Mouse (Mus musculus): ENCODE measurements around the gene Fzr1. TPM values are rescaled to one million over a fixed set of nuclear protein-coding genes. Genes with fewer than 3 reads are reported as not detected.

Gene Fzr1
- polyA plus RNA-seq, 1 experiment, result 61.6 TPM

- H3K27me3 ChIP-seq (ENCODE audit: control insufficient read depth, insufficient read depth, insufficient read length), result no peaks in the 10 kb centered on the region
- H3K79me2 ChIP-seq (ENCODE audit: control insufficient read depth, insufficient read depth), result peaks cover 41% of the 10 kb centered on the region
- TF ChIP-seq MAX (IDR thresholded peaks at IDR 0.05) (no peak), FOSL1 (IDR thresholded peaks at IDR 0.05; ENCODE audit: insufficient read depth, low read length, poor library complexity, severe bottlenecking) (no peak), USF1 (IDR thresholded peaks at IDR 0.05; ENCODE audit: low read depth) (no peak)
- H3ac ChIP-seq (ENCODE audit: control insufficient read depth, insufficient read length, low read depth), result peak overlapping the region; percentile 51
- H3K36me3 ChIP-seq (ENCODE audit: control insufficient read depth, insufficient read depth), result peaks cover 24% of the 10 kb centered on the region
- peak overlapping the region; percentile 36 for H3K4me3 ChIP-seq (ENCODE audit: insufficient read depth, poor library complexity, severe bottlenecking)
- H3K79me3 ChIP-seq (ENCODE audit: low read depth), result peaks cover 37% of the 10 kb centered on the region
Measured at GRCm38 (mm10) chr10:81379183-81379553, 852 bp upstream of the Fzr1 start.

- no peak for TF ChIP-seq MYOD1 (IDR thresholded peaks at IDR 0.05; ENCODE audit: control insufficient read depth, insufficient read length, low read depth)
- TF ChIP-seq FOSL1 (IDR thresholded peaks at IDR 0.05; ENCODE audit: insufficient read depth, low read length, poor library complexity, severe bottlenecking), result peak; percentile 10
- no peak for TF ChIP-seq MYOG (IDR thresholded peaks at IDR 0.05; ENCODE audit: control insufficient read depth, extremely low read depth, insufficient read length)
- peaks cover 42% of the 10 kb centered on the region for H3K79me3 ChIP-seq (ENCODE audit: low read depth)
- peaks cover 29% of the 10 kb centered on the region for H3K36me3 ChIP-seq (ENCODE audit: control insufficient read depth, insufficient read depth)
- H3K79me2 ChIP-seq (ENCODE audit: control insufficient read depth, insufficient read depth), result peaks cover 46% of the 10 kb centered on the region
- H3ac ChIP-seq (ENCODE audit: control insufficient read depth, insufficient read length, low read depth), result peak overlapping the region; percentile 51
- H3K27me3 ChIP-seq (ENCODE audit: control insufficient read depth, insufficient read depth, insufficient read length), result no peaks in the 10 kb centered on the region
- peak overlapping the region; percentile 97 for H3K4me3 ChIP-seq (ENCODE audit: insufficient read depth, poor library complexity, severe bottlenecking)
Measured at GRCm38 (mm10) chr10:81378553-81379182, 352 bp upstream of the Fzr1 start.

DNA sequence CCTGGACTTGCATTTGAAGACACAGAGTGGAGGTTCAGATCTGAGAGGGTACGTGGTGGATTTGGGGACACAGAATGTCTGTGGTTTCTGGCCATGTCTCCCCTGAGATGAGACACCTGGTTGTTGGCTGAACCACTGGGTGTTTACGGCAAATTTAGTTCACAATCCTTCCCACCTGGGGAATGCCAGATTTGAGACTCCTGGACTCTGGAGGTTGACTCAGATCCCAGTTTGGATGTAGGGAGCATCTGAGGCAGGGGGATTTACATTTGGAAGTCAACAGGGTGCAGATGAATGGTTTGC is 1.0 kb downstream of the Fzr1 start:
- Histone ChIP-seq H3ac (ENCODE audit: control insufficient read depth, insufficient read length, low read depth) (peak overlapping the region; percentile 96), H3K4me3 (ENCODE audit: insufficient read depth, poor library complexity, severe bottlenecking) (peak overlapping the region; percentile 97), H3K79me3 (ENCODE audit: low read depth) (peaks cover 52% of the 10 kb centered on the region), H3K36me3 (ENCODE audit: control insufficient read depth, insufficient read depth) (peaks cover 43% of the 10 kb centered on the region), H3K79me2 (ENCODE audit: control insufficient read depth, insufficient read depth) (peaks cover 60% of the 10 kb centered on the region), H3K27me3 (ENCODE audit: control insufficient read depth, insufficient read depth, insufficient read length) (no peaks in the 10 kb centered on the region)
- TF ChIP-seq MYOG (IDR thresholded peaks at IDR 0.05; ENCODE audit: control insufficient read depth, extremely low read depth, insufficient read length) (no peak), CEBPB (IDR thresholded peaks at IDR 0.05; ENCODE audit: low read depth) (no peak), FOSL1 (IDR thresholded peaks at IDR 0.05; ENCODE audit: insufficient read depth, low read length, poor library complexity, severe bottlenecking) (no peak)

- H3K36me3 ChIP-seq (ENCODE audit: control insufficient read depth, insufficient read depth), result peaks cover 46% of the 10 kb centered on the region
- peak overlapping the region; percentile 97 for H3K4me3 ChIP-seq (ENCODE audit: insufficient read depth, poor library complexity, severe bottlenecking)
- H3K79me3 ChIP-seq (ENCODE audit: low read depth), result peaks cover 55% of the 10 kb centered on the region
- no peaks in the 10 kb centered on the region for H3K27me3 ChIP-seq (ENCODE audit: control insufficient read depth, insufficient read depth, insufficient read length)
- TF ChIP-seq MYOD1 (IDR thresholded peaks at IDR 0.05; ENCODE audit: control insufficient read depth, insufficient read length, low read depth) (no peak), FOSL1 (IDR thresholded peaks at IDR 0.05; ENCODE audit: insufficient read depth, low read length, poor library complexity, severe bottlenecking) (no peak), MAX (IDR thresholded peaks at IDR 0.05) (no peak), CEBPB (IDR thresholded peaks at IDR 0.05; ENCODE audit: low read depth) (no peak), USF1 (IDR thresholded peaks at IDR 0.05; ENCODE audit: low read depth) (no peak), CTCF (IDR thresholded peaks at IDR 0.05; ENCODE audit: control insufficient read depth, insufficient read depth, insufficient read length) (no peak), MYOG (IDR thresholded peaks at IDR 0.05; ENCODE audit: control insufficient read depth, extremely low read depth, insufficient read length) (no peak)
- peak overlapping the region; percentile 96 for H3ac ChIP-seq (ENCODE audit: control insufficient read depth, insufficient read length, low read depth)
- peaks cover 66% of the 10 kb centered on the region for H3K79me2 ChIP-seq (ENCODE audit: control insufficient read depth, insufficient read depth)
Measured at GRCm38 (mm10) chr10:81376561-81377361, 1.6 kb downstream of the Fzr1 start.

DNA sequence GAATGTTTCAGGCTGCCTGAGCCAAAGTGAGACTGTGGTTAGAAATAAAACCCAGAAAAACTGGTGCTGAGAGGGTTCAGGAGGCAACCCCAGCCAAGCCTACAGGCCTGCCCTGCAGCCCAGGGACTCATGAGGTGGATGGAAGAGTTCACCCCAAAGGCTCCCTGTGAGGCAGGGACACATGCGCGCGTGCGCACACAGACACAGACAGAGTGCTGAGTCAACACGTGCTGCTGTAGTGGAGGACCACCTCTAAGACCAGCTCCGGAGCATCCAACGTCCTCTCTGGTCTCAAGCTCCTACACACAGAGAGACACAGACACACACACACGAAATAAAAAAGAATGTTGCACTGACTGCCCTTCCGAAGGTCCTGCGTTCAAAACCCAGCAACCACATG is 3.0 kb downstream of the Fzr1 start:
- peaks cover 48% of the 10 kb centered on the region for H3K36me3 ChIP-seq (ENCODE audit: control insufficient read depth, insufficient read depth)
- H3K4me3 ChIP-seq (ENCODE audit: insufficient read depth, poor library complexity, severe bottlenecking), result no peak overlapping the region
- H3ac ChIP-seq (ENCODE audit: control insufficient read depth, insufficient read length, low read depth), result no peak overlapping the region
- peaks cover 72% of the 10 kb centered on the region for H3K79me2 ChIP-seq (ENCODE audit: control insufficient read depth, insufficient read depth)
- TF ChIP-seq CTCF (IDR thresholded peaks at IDR 0.05; ENCODE audit: control insufficient read depth, insufficient read depth, insufficient read length) (no peak), CEBPB (IDR thresholded peaks at IDR 0.05; ENCODE audit: low read depth) (no peak), USF1 (IDR thresholded peaks at IDR 0.05; ENCODE audit: low read depth) (no peak), MYOG (IDR thresholded peaks at IDR 0.05; ENCODE audit: control insufficient read depth, extremely low read depth, insufficient read length) (no peak), MAX (IDR thresholded peaks at IDR 0.05) (no peak), FOSL1 (IDR thresholded peaks at IDR 0.05; ENCODE audit: insufficient read depth, low read length, poor library complexity, severe bottlenecking) (no peak), MYOD1 (IDR thresholded peaks at IDR 0.05; ENCODE audit: control insufficient read depth, insufficient read length, low read depth) (no peak)
- H3K27me3 ChIP-seq (ENCODE audit: control insufficient read depth, insufficient read depth, insufficient read length), result no peaks in the 10 kb centered on the region
- peaks cover 55% of the 10 kb centered on the region for H3K79me3 ChIP-seq (ENCODE audit: low read depth)

- Histone ChIP-seq H3K79me3 (ENCODE audit: low read depth) (peaks cover 2% of the 10 kb centered on the region), H3K4me3 (ENCODE audit: insufficient read depth, poor library complexity, severe bottlenecking) (no peak overlapping the region), H3K79me2 (ENCODE audit: control insufficient read depth, insufficient read depth) (peaks cover 10% of the 10 kb centered on the region), H3K36me3 (ENCODE audit: control insufficient read depth, insufficient read depth) (peaks cover 52% of the 10 kb centered on the region), H3ac (ENCODE audit: control insufficient read depth, insufficient read length, low read depth) (no peak overlapping the region), H3K27me3 (ENCODE audit: control insufficient read depth, insufficient read depth, insufficient read length) (no peaks in the 10 kb centered on the region)
- TF ChIP-seq CTCF (IDR thresholded peaks at IDR 0.05; ENCODE audit: control insufficient read depth, insufficient read depth, insufficient read length), result no peak
- TF ChIP-seq CEBPB (IDR thresholded peaks at IDR 0.05; ENCODE audit: low read depth), result no peak
- no peak for TF ChIP-seq MYOG (IDR thresholded peaks at IDR 0.05; ENCODE audit: control insufficient read depth, extremely low read depth, insufficient read length)
- no peak for TF ChIP-seq MAX (IDR thresholded peaks at IDR 0.05)
- no peak for TF ChIP-seq USF1 (IDR thresholded peaks at IDR 0.05; ENCODE audit: low read depth)
- TF ChIP-seq MYOD1 (IDR thresholded peaks at IDR 0.05; ENCODE audit: control insufficient read depth, insufficient read length, low read depth), result no peak
- no peak for TF ChIP-seq FOSL1 (IDR thresholded peaks at IDR 0.05; ENCODE audit: insufficient read depth, low read length, poor library complexity, severe bottlenecking)
Measured at GRCm38 (mm10) chr10:81367207-81367495, 11.2 kb downstream of the Fzr1 start.

All from C2C12 (cell line).